Mouse (Mus musculus) retina, postnatal 1 day (tissue): ENCODE results near the gene Wdr47.
"Not testable (repeated sequence)": the region's sequence is repeated elsewhere in the genome, so short reads cannot be mapped to it uniquely, and the experiment has no call there.

Source experiments
- DNase-seq: peaks from one replicate; pipeline ENCODE4 v3.0.0-alpha.2; 2012

Gene Wdr47

GRCm38 (mm10) chr3:108640998-108641397, 49.9 kb downstream of the Wdr47 start:
- no peak for DNase-seq

GRCm38 (mm10) chr3:108644856-108645255, 53.8 kb downstream of the Wdr47 start:
- no peak for DNase-seq

GRCm38 (mm10) chr3:108646036-108646435, 55.0 kb downstream of the Wdr47 start:
- no peak for DNase-seq

- DNase-seq: not testable (repeated sequence)
These were observed 56.6 kb downstream of the Wdr47 start for GRCm38 (mm10) chr3:108647681-108648080.

GRCm38 (mm10) chr3:108652866-108653642, 62.0 kb downstream of the Wdr47 start:
- DNase-seq: peak; percentile 18

GRCm38 (mm10) chr3:108653710-108654379, 62.8 kb downstream of the Wdr47 start, which contains the start of gene Clcc1:
Clcc1 (plus strand) TSS chr3:108653913.
- peak; percentile 96 for DNase-seq

GRCm38 (mm10) chr3:108654566-108654965, 63.5 kb downstream of the Wdr47 start:
- DNase-seq: no peak

- DNase-seq: no peak
These were observed 64.4 kb downstream of the Wdr47 start for GRCm38 (mm10) chr3:108655486-108655885.

- DNase-seq: no peak
These were observed 67.5 kb downstream of the Wdr47 start for GRCm38 (mm10) chr3:108658612-108659011.

GRCm38 (mm10) chr3:108660941-108661340, 69.9 kb downstream of the Wdr47 start:
- DNase-seq: no peak

- DNase-seq: no peak
These were observed 85.5 kb downstream of the Wdr47 start for GRCm38 (mm10) chr3:108676616-108677015.

- no peak for DNase-seq
These were observed 89.9 kb downstream of the Wdr47 start for GRCm38 (mm10) chr3:108681004-108681403.

GRCm38 (mm10) chr3:108683597-108683996, 92.5 kb downstream of the Wdr47 start:
- DNase-seq: not testable (repeated sequence)

- DNase-seq: no peak
These were observed 94.6 kb downstream of the Wdr47 start for GRCm38 (mm10) chr3:108685701-108686100.

- DNase-seq: no peak
These were observed 97.9 kb downstream of the Wdr47 start for GRCm38 (mm10) chr3:108689015-108689441.

- no peak for DNase-seq
These were observed 98.4 kb downstream of the Wdr47 start for GRCm38 (mm10) chr3:108689446-108689845.

GRCm38 (mm10) chr3:108689979-108690378, 98.9 kb downstream of the Wdr47 start:
- no peak for DNase-seq

GRCm38 (mm10) chr3:108694321-108694720, 103.2 kb downstream of the Wdr47 start:
- DNase-seq: no peak
